Mouse (Mus musculus) stomach, postnatal 0 days (tissue): ENCODE data around the gene Gnas. TPM values are rescaled to one million over a fixed set of nuclear protein-coding genes. Genes with fewer than 3 reads are reported as not detected.
A peak's percentile ranks its signal among the peaks of the same experiment; 100 is the strongest.

Experiments
- ATAC-seq: fragments of 200-750 bp; cut with Nextera tagmentation; 2 replicates; pipeline ENCODE4 v1.8.0; 2017; ENCODE audit not compliant: low FRiP score, low TSS enrichment
- DNase-seq: peaks from one replicate; pipeline ENCODE4 v3.0.0-alpha.2; 2016; ENCODE audit warnings: low spot score
- H3K27ac ChIP-seq: fragments of 300-500 bp; sonication (generic); replicated peaks from 2 replicates; pipeline ENCODE4 v1.5.1; 2014; ENCODE audit warnings: mild to moderate bottlenecking, control low read depth
- H3K27me3 ChIP-seq: fragments of 300-500 bp; sonication (generic); 2 replicates; pipeline ENCODE4 v1.6.1; 2014; ENCODE audit warnings: low read length; ENCODE audit not compliant: control insufficient read depth, insufficient read depth
- H3K36me3 ChIP-seq: fragments of 300-500 bp; sonication (generic); 2 replicates; pipeline ENCODE4 v1.6.1; 2014; ENCODE audit warnings: low read length, mixed read lengths; ENCODE audit not compliant: control insufficient read depth, insufficient read depth
- H3K4me1 ChIP-seq: fragments of 300-500 bp; sonication (generic); replicated peaks from 2 replicates; pipeline ENCODE4 v1.6.1; 2014; ENCODE audit warnings: antibody characterized with exemption; ENCODE audit not compliant: control insufficient read depth, insufficient read depth
- H3K4me2 ChIP-seq: fragments of 300-500 bp; sonication (generic); replicated peaks from 2 replicates; pipeline ENCODE4 v1.6.1; 2014; ENCODE audit warnings: low read depth, mild to moderate bottlenecking, control low read depth, moderate library complexity
- H3K4me3 ChIP-seq: fragments of 300-500 bp; sonication (generic); 2 replicates; pipeline ENCODE4 v1.5.1; 2014; ENCODE audit warnings: low read depth, low read length, control low read depth
- H3K9ac ChIP-seq: fragments of 300-500 bp; sonication (generic); 2 replicates; pipeline ENCODE4 v1.6.1; 2014; ENCODE audit warnings: mild to moderate bottlenecking, low read length, control low read depth, mixed read lengths
- H3K9me3 ChIP-seq: fragments of 300-500 bp; sonication (generic); 2 replicates; pipeline ENCODE4 v1.6.1; 2016; ENCODE audit warnings: low read length; ENCODE audit not compliant: control insufficient read depth
- CTCF ChIP-seq: IDR thresholded peaks from 2 replicates; pipeline ENCODE4 v1.5.1; 2016; ENCODE audit warnings: antibody characterized with exemption, low read depth, mild to moderate bottlenecking, moderate library complexity
- EP300 ChIP-seq: optimal IDR thresholded peaks from 2 replicates; pipeline ENCODE3; 2016; ENCODE audit warnings: antibody characterized with exemption
- whole genome bisulfite sequencing: fragments of 180-500 bp; shearing (Covaris S2); extraction: QIAGEN DNeasy Blood & Tissue Kit; methylation state at CpG from one replicate; pipeline ENCODE4 v1.1.7; 2014; 5-methylcytosine and 5-hydroxymethylcytosine counted together
- polyA plus RNA-seq: library from polyadenylated mRNA; unstranded; fragments of >200 nt; fragmentation: Nextera tagmentation; extraction: Ambion mirVana; gene quantifications from 2 replicates; pipeline ENCODE4 v1.2.1, GENCODE M21; 2015

Gnas gene
- polyA plus RNA-seq, 1 experiment from 2014 or later = 920 TPM

- Histone ChIP-seq H3K27ac (no peak overlapping the region), H3K4me3 (peak overlapping the region; percentile 33), H3K9me3 (peaks cover 14% of the 10 kb centered on the region; the same call in 1 of the 2 replicates), H3K36me3 (no peaks in the 10 kb centered on the region), H3K27me3 (peaks cover 3% of the 10 kb centered on the region), H3K4me2 (peak overlapping the region; percentile 42), H3K4me1 (no peaks in the 10 kb centered on the region), H3K9ac (no peak overlapping the region)
- TF ChIP-seq EP300 = no peak
- TF ChIP-seq CTCF = no peak
- WGBS = 56% methylated on average over 24 of the region's 27 CpGs
- ATAC-seq (no peak), DNase-seq (no peak)
Observed at GRCm38 (mm10) chr2:174300186-174300585, 16.1 kb downstream of the Gnas start.

GRCm38 (mm10) chr2:174300666-174301065, 16.5 kb downstream of the Gnas start:
- Histone ChIP-seq H3K36me3 (no peaks in the 10 kb centered on the region), H3K4me2 (peak overlapping the region; percentile 42), H3K4me1 (no peaks in the 10 kb centered on the region), H3K9me3 (peaks cover 14% of the 10 kb centered on the region; the same call in 1 of the 2 replicates), H3K9ac (no peak overlapping the region), H3K4me3 (peak overlapping the region; percentile 33), H3K27ac (no peak overlapping the region), H3K27me3 (peaks cover 3% of the 10 kb centered on the region)
- no peak for DNase-seq
- 46% methylated on average over 22 of the region's 22 CpGs for WGBS
- ATAC-seq = no peak
- no peak for TF ChIP-seq EP300
- no peak for TF ChIP-seq CTCF

GRCm38 (mm10) chr2:174302526-174302925, 18.4 kb downstream of the Gnas start:
- peaks cover 12% of the 10 kb centered on the region; the same call in 1 of the 2 replicates for H3K9me3 ChIP-seq
- H3K9ac ChIP-seq = no peak overlapping the region
- H3K4me1 ChIP-seq = no peaks in the 10 kb centered on the region
- no peak overlapping the region for H3K27ac ChIP-seq
- H3K4me3 ChIP-seq = no peak overlapping the region
- DNase-seq (no peak), ATAC-seq (no peak)
- 58% methylated on average over 6 of the region's 6 CpGs for WGBS
- H3K4me2 ChIP-seq = no peak overlapping the region
- TF ChIP-seq EP300 = no peak
- no peak for TF ChIP-seq CTCF
- peaks cover 3% of the 10 kb centered on the region for H3K27me3 ChIP-seq
- no peaks in the 10 kb centered on the region for H3K36me3 ChIP-seq

GRCm38 (mm10) chr2:174305646-174306045, 21.5 kb downstream of the Gnas start:
- Histone ChIP-seq H3K27me3 (no peaks in the 10 kb centered on the region), H3K27ac (no peak overlapping the region), H3K36me3 (no peaks in the 10 kb centered on the region), H3K4me3 (no peak overlapping the region), H3K4me2 (no peak overlapping the region), H3K4me1 (no peaks in the 10 kb centered on the region), H3K9ac (no peak overlapping the region), H3K9me3 (no peaks in the 10 kb centered on the region)
- no peak for TF ChIP-seq CTCF
- TF ChIP-seq EP300 = no peak
- WGBS = 25% methylated on average over 5 of the region's 5 CpGs
- DNase-seq (no peak), ATAC-seq (no peak)

GRCm38 (mm10) chr2:174307903-174308302, 23.8 kb downstream of the Gnas start:
- no peak overlapping the region for H3K4me2 ChIP-seq
- ATAC-seq (no peak), DNase-seq (no peak)
- H3K4me3 ChIP-seq = no peak overlapping the region
- no peak overlapping the region for H3K9ac ChIP-seq
- no peak overlapping the region for H3K27ac ChIP-seq
- 59% methylated on average over 3 of the region's 3 CpGs for WGBS
- TF ChIP-seq CTCF (peak; percentile 51), EP300 (no peak)
- H3K9me3 ChIP-seq = no peaks in the 10 kb centered on the region
- H3K27me3 ChIP-seq = no peaks in the 10 kb centered on the region
- H3K36me3 ChIP-seq = no peaks in the 10 kb centered on the region
- no peaks in the 10 kb centered on the region for H3K4me1 ChIP-seq

- H3K4me3 ChIP-seq = no peak overlapping the region
- H3K4me2 ChIP-seq = no peak overlapping the region
- no peaks in the 10 kb centered on the region for H3K27me3 ChIP-seq
- H3K9me3 ChIP-seq = no peaks in the 10 kb centered on the region
- no peak overlapping the region for H3K9ac ChIP-seq
- DNase-seq (peak; percentile 55), ATAC-seq (peak; percentile 50; the same call in 1 of the 2 replicates)
- H3K36me3 ChIP-seq = no peaks in the 10 kb centered on the region
- H3K27ac ChIP-seq = no peak overlapping the region
- 13% methylated on average over 7 of the region's 7 CpGs for WGBS
- TF ChIP-seq EP300 = no peak
- TF ChIP-seq CTCF = peak; percentile 82
- no peaks in the 10 kb centered on the region for H3K4me1 ChIP-seq
Observed at GRCm38 (mm10) chr2:174310913-174311514, 26.9 kb downstream of the Gnas start.
